Mouse (Mus musculus) CH12.LX (cell line): ENCODE data around the gene Msh5. TPM values are rescaled to one million over a fixed set of nuclear protein-coding genes. Genes with fewer than 3 reads are reported as not detected.

Experiments
- DNase-seq: peaks from one replicate; pipeline ENCODE4 v3.0.0-alpha.2; 2013; ENCODE audit errors: extremely low read depth
- H3K27ac ChIP-seq: 2 replicates; pipeline ENCODE4 v1.5.1; 2012; ENCODE audit warnings: low read depth, mild to moderate bottlenecking, control low read depth, moderate library complexity; ENCODE audit not compliant: insufficient read depth
- H3K27me3 ChIP-seq: replicated peaks from 2 replicates; pipeline ENCODE3; 2012; ENCODE audit warnings: inconsistent platforms
- H3K36me3 ChIP-seq, 2 experiments: replicated peaks in 1 of 2; 2 replicates each; pipeline versions ENCODE3 to v1.6.1; 2012; ENCODE audit warnings: inconsistent platforms in 1 of 2, low read length in 1 of 2, mild to moderate bottlenecking in 1 of 2, mixed read lengths in 1 of 2, moderate library complexity in 1 of 2; ENCODE audit not compliant: control insufficient read depth in 1 of 2, insufficient read depth in 1 of 2
- H3K4me1 ChIP-seq, 2 experiments: 2 replicates each; pipeline ENCODE4 v1.6.1; 2012; ENCODE audit warnings: inconsistent platforms in 1 of 2, moderate library complexity in 1 of 2; ENCODE audit not compliant: insufficient read depth in 2 of 2, control insufficient read depth in 1 of 2
- H3K4me2 ChIP-seq: 2 replicates; pipeline ENCODE4 v1.6.1; 2012; ENCODE audit warnings: low read depth, mild to moderate bottlenecking, control low read depth; ENCODE audit not compliant: poor library complexity, insufficient read depth, severe bottlenecking
- H3K4me3 ChIP-seq, 3 experiments: fragments of 150-350 bp in 1 of 3; sonication (generic) in 1 of 3; replicated peaks in 1 of 3; 2 replicates each; pipeline versions ENCODE3 to v1.5.1; 2011 to 2012; ENCODE audit warnings: low read depth in 2 of 3, low read length in 2 of 3, mild to moderate bottlenecking in 2 of 3, moderate library complexity in 2 of 3, control low read depth in 1 of 3, improper control_type of control experiment in 1 of 3, inconsistent platforms in 1 of 3, mixed read lengths in 1 of 3; ENCODE audit not compliant: poor library complexity in 1 of 3
- H3K79me2 ChIP-seq: replicated peaks from 2 replicates; pipeline ENCODE4 v1.6.1; 2012; ENCODE audit warnings: mild to moderate bottlenecking, moderate library complexity; ENCODE audit not compliant: control insufficient read depth, poor library complexity, insufficient read depth, severe bottlenecking; ENCODE audit errors: extremely low read depth
- H3K9ac ChIP-seq: 2 replicates; pipeline ENCODE4 v1.6.1; 2012; ENCODE audit warnings: low read depth, mild to moderate bottlenecking, control low read depth, moderate library complexity; ENCODE audit not compliant: insufficient read depth
- H3K9me3 ChIP-seq: replicated peaks from 2 replicates; pipeline ENCODE3; 2012; ENCODE audit warnings: low read length, inconsistent platforms, mixed read lengths
- BHLHE40 ChIP-seq: IDR thresholded peaks from 2 replicates; pipeline ENCODE4 v1.6.1; 2011; ENCODE audit warnings: mild to moderate bottlenecking, low read depth, low read length, improper control_type of control experiment
- CHD2 ChIP-seq: IDR thresholded peaks from 2 replicates; pipeline ENCODE4 v1.6.1; 2011; ENCODE audit warnings: low read length, improper control_type of control experiment
- CTCF ChIP-seq, 2 experiments: IDR thresholded peaks in 1 of 2; conservative IDR thresholded peaks in 1 of 2; 2 replicates each; pipeline ENCODE4 v1.5.1; 2011 to 2012; ENCODE audit warnings: low read depth in 2 of 2, low read length in 2 of 2, improper control_type of control experiment in 1 of 2, inconsistent platforms in 1 of 2, mild to moderate bottlenecking in 1 of 2, moderate library complexity in 1 of 2
- ETS1 ChIP-seq: conservative IDR thresholded peaks from 2 replicates; pipeline ENCODE4 v1.6.1; 2012; ENCODE audit warnings: low read depth, mild to moderate bottlenecking, inconsistent platforms, low read length, improper control_type of control experiment, moderate library complexity
- HCFC1 ChIP-seq: IDR thresholded peaks from 2 replicates; pipeline ENCODE4 v1.6.1; 2012; ENCODE audit warnings: low read depth, mild to moderate bottlenecking, inconsistent platforms, low read length, improper control_type of control experiment
- JUN ChIP-seq: IDR thresholded peaks from 2 replicates; pipeline ENCODE4 v1.6.1; 2011; ENCODE audit warnings: low read depth, mild to moderate bottlenecking, low read length, improper control_type of control experiment, moderate library complexity; ENCODE audit not compliant: insufficient read depth
- KAT2A ChIP-seq: IDR thresholded peaks from 2 replicates; pipeline ENCODE4 v1.6.1; 2012; ENCODE audit warnings: low read length, improper control_type of control experiment, inconsistent platforms; ENCODE audit not compliant: insufficient replicate concordance
- MAX ChIP-seq: IDR thresholded peaks from 2 replicates; pipeline ENCODE4 v1.6.1; 2011; ENCODE audit warnings: low read length, improper control_type of control experiment
- MAZ ChIP-seq: IDR thresholded peaks from 2 replicates; pipeline ENCODE4 v1.6.1; 2012; ENCODE audit warnings: low read depth, mild to moderate bottlenecking, inconsistent platforms, low read length, improper control_type of control experiment, moderate library complexity
- MYC ChIP-seq: IDR thresholded peaks from 2 replicates; pipeline ENCODE4 v1.6.1; 2011; ENCODE audit warnings: low read depth, mild to moderate bottlenecking, improper control_type of control experiment, low read length
- NRF1 ChIP-seq: IDR thresholded peaks from 2 replicates; pipeline ENCODE4 v1.6.1; 2014; ENCODE audit warnings: low read depth, mild to moderate bottlenecking, inconsistent platforms, low read length, improper control_type of control experiment, moderate library complexity
- POLR2AphosphoS2 ChIP-seq: IDR thresholded peaks from 2 replicates; pipeline ENCODE4 v1.6.1; 2011; ENCODE audit warnings: low read depth, low read length, improper control_type of control experiment
- SIN3A ChIP-seq: IDR thresholded peaks from 2 replicates; pipeline ENCODE4 v1.6.1; 2012; ENCODE audit warnings: low read length, improper control_type of control experiment, inconsistent platforms
- SMC3 ChIP-seq: IDR thresholded peaks from 2 replicates; pipeline ENCODE4 v1.6.1; 2011; ENCODE audit warnings: low read depth, low read length, improper control_type of control experiment
- UBTF ChIP-seq: IDR thresholded peaks from 2 replicates; pipeline ENCODE4 v1.6.1; 2012; ENCODE audit warnings: low read depth, mild to moderate bottlenecking, inconsistent platforms, low read length, improper control_type of control experiment, moderate library complexity
- USF1 ChIP-seq: IDR thresholded peaks from 2 replicates; pipeline ENCODE4 v1.6.1; 2014; ENCODE audit warnings: low read depth, mild to moderate bottlenecking, inconsistent platforms, low read length, improper control_type of control experiment
- USF2 ChIP-seq: conservative IDR thresholded peaks from 2 replicates; pipeline ENCODE4 v1.6.1; 2011; ENCODE audit warnings: low read depth, low read length, improper control_type of control experiment
- dilution Hi-C: fragments of 300-500 bp; cut with MboI; formaldehyde crosslinking; loops from 2 replicates; pipeline ENCODE4 v1.14.3; 2020; ENCODE audit warnings: low sequenced_read_pairs; ENCODE audit not compliant: extremely low pct_unique_long_range_greater_than_20kb, extremely low pct_ligation_motif_present
- in situ Hi-C: fragments of 300-500 bp; cut with MboI; formaldehyde crosslinking; loops from 3 replicates; pipeline ENCODE4 v1.14.3; 2019; ENCODE audit warnings: low sequenced_read_pairs, low pct_ligation_motif_present, low pct_unique_long_range_greater_than_20kb, mixed read lengths
- polyA plus RNA-seq: library from polyadenylated mRNA; unstranded; fragments of >175 nt; gene quantifications from 2 replicates; pipeline ENCODE4 v1.2.1, GENCODE M21; 2012; ENCODE audit warnings: low read depth; ENCODE audit not compliant: insufficient read length
- total RNA-seq, 2 experiments: library from RNA; depleted of rRNA; stranded (reverse); fragments of 300-350 nt in 1 of 2; fragments of >200 nt in 1 of 2; gene quantifications; 2 replicates each; pipeline ENCODE4 v1.2.3; 2012 to 2014

Msh5 gene
- total and polyA plus RNA-seq, 3 experiments = 6.1 to 13.1 (median 10.6) TPM

DNA sequence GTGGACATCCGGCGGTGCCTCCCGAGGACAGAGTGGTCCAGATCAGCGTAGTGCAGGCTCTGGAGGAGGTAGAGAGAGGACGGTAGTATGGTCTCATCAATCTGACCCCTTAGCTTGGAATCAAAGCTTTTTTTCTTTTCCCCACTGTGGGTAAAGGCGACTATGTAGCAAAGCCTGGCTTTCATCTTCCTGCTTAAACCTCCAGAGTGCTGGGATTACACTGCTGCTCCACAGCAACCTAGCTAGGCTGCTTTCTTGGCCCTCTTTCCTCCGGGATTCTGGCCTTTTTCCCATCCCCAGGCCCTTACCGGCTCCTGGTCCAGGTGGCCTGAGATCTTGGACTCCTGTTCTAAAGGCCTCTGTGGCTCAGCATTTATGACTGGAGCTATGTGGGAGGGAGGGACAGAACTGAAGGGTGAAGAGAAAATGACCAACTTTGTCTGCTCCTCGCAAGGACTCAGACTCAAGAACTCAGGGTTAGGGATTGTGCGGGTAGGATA is 17.9 kb upstream of the Msh5 start:
- no peaks in the 10 kb centered on the region for H3K27me3 ChIP-seq
- 0 out of 4 replicates have a peak, but pooled peaks cover 0 to 2% of the 10 kb centered on the region in 2 experiments for H3K4me1 ChIP-seq
- dilution Hi-C loops = no loop called here

GRCm38 (mm10) chr17:35063466-35063865 is 16.9 kb upstream of the Msh5 start:
- Histone ChIP-seq H3K27ac (no peak overlapping the region), H3K9me3 (no peaks in the 10 kb centered on the region), H3K4me3 (no peak overlapping the region), H3K9ac (no peak overlapping the region), H3K36me3 (peaks cover 25 to 58% of the 10 kb centered on the region in 2 experiments), H3K79me2 (no peaks in the 10 kb centered on the region), H3K4me1 (peaks cover under 1 to 2% of the 10 kb centered on the region in 2 experiments; a peak in 2 of 4 replicates), H3K4me2 (no peak overlapping the region), H3K27me3 (no peaks in the 10 kb centered on the region)
- in situ Hi-C loops (no loop called here), dilution Hi-C loops (no loop called here)
- no peak for TF ChIP-seq ETS1
- TF ChIP-seq CTCF (conservative IDR thresholded peaks at IDR 0.05 in 1 of 2, IDR thresholded peaks at IDR 0.05 in 1 of 2; ENCODE audit: low read depth in 2 of 2, low read length in 2 of 2) = no peak
- TF ChIP-seq NRF1 = no peak
- no peak for TF ChIP-seq MYC
- TF ChIP-seq BHLHE40 = no peak
- no peak for TF ChIP-seq MAX
- TF ChIP-seq CHD2 = no peak
- TF ChIP-seq SIN3A = no peak
- TF ChIP-seq JUN = no peak
- no peak for TF ChIP-seq USF2
- no peak for TF ChIP-seq SMC3
- TF ChIP-seq MAZ = no peak
- TF ChIP-seq HCFC1 = no peak
- DNase-seq = no peak

More for the DNA sequence above, 17.9 kb upstream of the Msh5 start:
- H3K4me2 ChIP-seq = no peak overlapping the region
- no peak for DNase-seq
- H3K27ac ChIP-seq = no peak overlapping the region
- TF ChIP-seq CHD2 (no peak), ETS1 (no peak), CTCF (conservative IDR thresholded peaks at IDR 0.05 in 1 of 2, IDR thresholded peaks at IDR 0.05 in 1 of 2; ENCODE audit: low read depth in 2 of 2, low read length in 2 of 2) (no peak), POLR2AphosphoS2 (no peak), UBTF (no peak), KAT2A (no peak), USF1 (no peak), MAX (no peak)
- no peaks in the 10 kb centered on the region for H3K79me2 ChIP-seq
- no peak overlapping the region for H3K9ac ChIP-seq
- in situ Hi-C loops = no loop called here
- no peaks in the 10 kb centered on the region for H3K9me3 ChIP-seq
- H3K36me3 ChIP-seq = peaks cover 15 to 48% of the 10 kb centered on the region in 2 experiments
- no peak overlapping the region for H3K4me3 ChIP-seq
